Mouse (Mus musculus) embryo, embryonic 9.5 days (tissue): ENCODE data around the gene Rtbdn.

Source experiments
- DNase-seq: peaks from one replicate; pipeline ENCODE4 v3.0.0-alpha.2; 2017; ENCODE audit errors: extremely low spot score

Gene Rtbdn

DNA sequence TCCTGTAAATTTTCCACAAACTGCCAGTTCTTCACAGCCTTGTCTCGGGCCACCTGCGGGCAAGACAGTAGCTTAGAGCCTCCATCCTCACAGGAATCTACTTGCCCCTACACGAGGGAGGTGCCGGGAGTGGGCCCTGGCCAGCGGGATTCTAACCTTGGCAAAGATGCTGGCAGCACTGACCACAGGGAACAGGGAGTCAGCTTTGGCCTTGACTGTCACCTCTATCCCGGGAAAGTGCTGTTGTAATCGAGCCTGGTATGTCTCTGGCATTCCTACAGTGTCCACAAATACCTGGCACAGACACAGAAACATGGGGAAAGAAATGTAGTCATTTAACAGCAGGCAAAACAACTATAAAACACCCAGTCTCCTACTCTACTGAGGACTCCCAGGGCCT is 13.0 kb downstream of the Rtbdn start:
- no peak for DNase-seq

DNA sequence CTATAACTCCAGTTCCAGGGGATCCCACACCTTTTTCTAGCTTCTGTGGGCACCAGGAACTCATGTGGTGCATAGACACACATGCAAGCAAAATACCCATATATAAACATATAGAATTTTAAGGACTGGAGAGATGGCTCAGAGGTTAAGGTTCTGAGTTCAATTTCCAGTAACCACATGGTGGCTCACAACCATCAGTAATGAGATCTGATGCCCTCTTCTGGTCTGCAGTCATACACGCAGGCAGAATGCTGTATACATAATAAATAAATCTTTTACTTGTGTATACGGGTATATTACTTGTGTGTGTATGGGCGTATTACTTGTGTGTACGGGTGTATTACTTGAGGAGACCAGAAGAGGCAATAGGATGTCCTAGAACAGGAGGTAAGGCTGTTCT is 17.2 kb downstream of the Rtbdn start:
- no peak for DNase-seq

DNA sequence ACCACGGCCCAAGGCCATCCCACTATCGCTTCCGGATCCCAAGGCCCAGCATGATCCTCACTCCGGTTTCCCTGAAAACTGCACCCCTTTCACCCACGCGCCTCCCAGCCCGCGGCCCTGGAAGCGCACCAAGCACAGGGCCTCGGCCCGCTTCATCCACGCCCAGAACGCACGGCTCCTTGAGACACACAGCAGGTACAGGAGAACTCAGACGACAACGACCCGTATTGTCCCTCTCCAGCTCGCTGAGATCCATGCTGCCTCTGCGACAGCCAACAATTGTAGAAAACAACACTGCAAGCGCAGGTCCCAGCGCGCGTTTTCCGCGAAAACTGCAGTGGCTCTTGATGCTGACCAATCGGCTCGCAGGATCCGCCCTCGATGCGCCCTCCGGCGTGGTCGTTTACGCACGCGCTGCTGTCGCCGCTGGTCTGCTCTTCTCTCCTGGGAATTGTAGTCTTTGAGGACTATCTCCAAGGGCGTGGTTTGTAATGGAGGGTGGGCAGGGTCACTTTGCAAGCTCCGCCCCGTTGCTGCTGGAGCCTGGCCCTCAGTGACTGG is 19.0 kb downstream of the Rtbdn start:
- peak; percentile 94 for DNase-seq

DNA sequence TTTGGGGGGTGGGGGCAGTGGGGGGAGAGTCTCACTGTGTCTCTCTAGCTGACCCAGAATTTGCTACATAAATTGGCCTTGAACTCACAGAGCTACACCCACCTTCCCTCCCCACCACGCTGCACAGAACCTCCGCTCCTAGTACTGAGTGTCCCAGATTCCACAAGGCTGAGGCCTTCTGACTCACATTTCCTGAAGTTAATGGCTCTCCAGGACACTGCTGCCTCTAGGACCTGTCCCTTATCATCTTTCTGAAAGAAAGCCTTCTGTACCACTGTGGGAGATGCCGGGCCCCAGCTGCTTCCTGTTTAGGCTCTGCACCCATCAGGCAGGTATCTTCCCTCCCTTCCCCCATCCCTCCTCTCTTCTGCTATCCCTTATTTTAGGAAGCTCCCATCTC is 19.8 kb downstream of the Rtbdn start:
- DNase-seq = no peak

DNA sequence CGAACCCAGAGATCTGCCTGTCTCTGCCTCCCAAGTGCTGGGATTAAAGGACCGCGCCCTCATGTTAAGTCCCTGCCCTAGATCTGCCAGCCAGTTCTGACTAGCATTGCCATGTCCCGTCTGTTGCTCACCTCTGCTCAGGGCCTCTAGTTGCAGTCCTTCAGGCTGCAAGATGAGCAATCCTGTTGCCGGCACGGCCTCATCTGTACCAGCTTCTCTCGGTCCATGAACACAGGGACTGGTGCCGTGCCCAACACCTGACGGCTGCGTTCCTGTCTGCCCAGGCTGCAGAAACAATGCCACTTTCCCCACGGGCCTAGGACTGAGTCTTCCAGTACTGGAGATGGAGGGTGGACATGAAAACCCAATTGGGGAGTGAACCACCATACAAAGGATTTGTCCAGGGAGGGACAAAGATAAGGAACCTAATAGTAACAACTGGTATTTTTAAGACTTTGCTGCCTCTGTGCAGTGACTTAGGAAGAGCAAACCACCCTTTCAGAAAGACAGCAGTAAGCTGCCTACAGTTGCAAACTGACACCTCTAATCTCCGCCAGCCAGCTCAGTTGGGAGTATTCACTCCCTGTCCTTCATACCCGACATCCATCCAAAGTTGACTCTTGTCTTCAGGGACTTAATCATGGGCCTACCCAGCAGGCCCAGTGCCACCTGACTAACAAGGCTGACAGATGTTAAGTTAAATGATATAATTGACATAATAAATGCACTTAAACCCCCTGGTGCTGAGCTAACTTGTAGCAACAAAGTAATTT is 20.9 kb downstream of the Rtbdn start:
- DNase-seq = no peak

DNA sequence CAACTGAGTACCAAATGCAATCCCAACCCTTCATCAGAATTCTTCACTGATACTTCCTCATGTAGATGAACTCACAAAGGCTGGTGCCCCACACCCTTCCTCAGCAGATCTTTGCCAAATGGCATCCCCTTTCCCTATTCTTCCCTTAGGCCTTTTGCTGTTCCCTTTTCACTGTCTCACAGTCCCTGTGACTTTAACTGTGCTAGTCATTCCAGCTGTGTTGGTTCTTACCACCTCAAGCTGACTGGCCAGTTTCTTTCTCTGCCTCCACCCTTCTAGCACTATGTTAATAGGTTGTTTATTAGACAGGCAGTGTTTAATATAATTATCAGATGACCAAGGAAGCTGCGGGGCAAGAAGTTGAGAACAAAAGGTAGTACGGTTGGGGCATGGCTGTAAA is 21.9 kb downstream of the Rtbdn start:
- DNase-seq = no peak

DNA sequence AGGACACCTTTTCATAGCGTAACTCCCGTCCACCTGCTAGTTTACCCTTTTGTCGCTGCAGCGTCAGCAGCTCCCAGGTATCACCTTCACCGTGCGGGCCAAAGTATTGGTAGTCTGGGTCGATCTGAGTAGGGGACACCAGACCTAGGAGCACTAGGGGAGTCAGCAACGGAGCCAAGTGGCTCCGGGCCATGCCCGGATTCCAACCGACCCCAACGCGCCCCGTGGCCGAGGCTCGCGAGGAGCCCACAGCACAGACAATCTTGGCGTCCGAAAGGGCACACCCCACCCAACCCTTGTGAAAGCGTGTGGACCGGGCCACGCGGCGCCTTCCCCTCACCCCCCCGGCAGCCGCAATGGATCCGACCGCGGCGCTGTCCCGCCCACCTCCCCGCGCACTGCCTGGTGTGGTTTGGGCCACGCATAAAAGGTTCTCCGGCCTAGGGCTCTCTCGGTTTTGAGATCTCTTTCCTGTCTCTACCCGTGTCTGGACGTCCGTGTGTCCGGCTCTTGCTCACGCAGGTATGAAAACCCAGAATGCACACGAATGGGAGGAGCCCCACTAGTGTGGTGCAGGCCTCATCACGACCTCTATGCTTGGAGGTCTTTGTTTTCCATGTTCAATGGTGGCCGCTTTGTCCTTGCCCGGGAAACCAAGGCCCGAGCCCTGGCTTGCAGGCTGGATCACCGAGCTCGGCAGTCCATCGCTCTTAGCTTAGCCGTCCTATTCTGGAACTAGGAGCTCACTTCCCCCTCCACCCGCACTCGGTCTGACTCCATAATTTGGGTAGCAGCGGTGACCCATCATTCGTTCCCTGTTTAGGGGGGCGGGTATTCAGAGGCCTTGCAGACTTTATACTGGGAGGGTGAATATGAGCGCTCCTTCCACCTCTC is 22.7 kb downstream of the Rtbdn start, which contains the start of the genes Gm49661, Prdx2 and Rnaseh2a:
Gene Gm49661, minus strand, starts transcription at position 193 of the 894 bp plus-strand sequence.
Gene Prdx2, plus strand, starts transcription at position 347 of the 894 bp plus-strand sequence.
Gene Rnaseh2a, minus strand, starts transcription at position 527 of the 894 bp plus-strand sequence.
- DNase-seq = peak; percentile 90

DNA sequence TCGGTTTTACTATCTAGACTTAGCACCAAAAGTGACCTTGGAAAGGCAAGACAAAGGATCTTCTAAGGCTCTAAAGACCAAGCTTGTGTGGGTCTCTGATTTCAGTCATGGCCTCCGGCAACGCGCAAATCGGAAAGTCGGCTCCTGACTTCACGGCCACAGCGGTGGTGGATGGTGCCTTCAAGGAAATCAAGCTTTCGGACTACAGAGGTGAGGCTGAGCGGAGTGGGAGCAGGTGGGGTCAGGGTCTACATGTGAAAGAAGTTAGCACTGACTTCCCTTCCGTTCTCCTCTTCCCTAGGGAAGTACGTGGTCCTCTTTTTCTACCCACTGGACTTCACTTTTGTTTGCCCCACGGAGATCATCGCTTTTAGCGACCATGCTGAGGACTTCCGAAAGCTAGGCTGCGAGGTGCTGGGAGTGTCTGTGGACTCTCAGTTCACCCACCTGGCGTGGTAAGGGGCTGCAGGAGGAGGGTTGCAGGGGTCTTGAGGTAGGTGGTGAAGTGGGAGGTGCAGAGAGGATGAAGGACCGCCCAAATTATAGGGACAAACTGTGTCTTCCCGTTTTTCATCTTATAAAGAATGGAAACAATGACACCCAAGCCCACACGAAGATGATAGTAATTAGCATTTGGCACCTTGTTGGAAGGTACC is 23.5 kb downstream of the Rtbdn start:
- DNase-seq = no peak

DNA sequence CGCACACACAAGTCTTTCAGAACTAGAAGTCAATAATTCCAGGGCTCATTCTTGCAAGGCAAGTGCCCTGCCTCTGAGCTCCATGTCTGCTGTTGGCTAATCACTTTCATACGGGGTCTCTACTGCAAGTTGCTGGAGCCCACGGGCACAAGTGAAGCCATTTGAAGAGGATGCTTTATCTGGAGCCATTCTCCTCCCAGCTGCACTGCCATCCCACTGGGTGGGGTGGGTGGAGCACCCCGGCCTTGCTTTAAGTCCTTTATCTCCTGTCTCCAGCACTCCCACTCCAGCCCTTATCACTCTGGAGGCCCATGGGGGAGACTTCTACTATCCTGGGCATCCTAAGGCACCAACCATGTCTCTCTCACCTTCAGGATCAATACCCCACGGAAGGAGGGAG is 24.1 kb downstream of the Rtbdn start:
- DNase-seq = no peak

DNA sequence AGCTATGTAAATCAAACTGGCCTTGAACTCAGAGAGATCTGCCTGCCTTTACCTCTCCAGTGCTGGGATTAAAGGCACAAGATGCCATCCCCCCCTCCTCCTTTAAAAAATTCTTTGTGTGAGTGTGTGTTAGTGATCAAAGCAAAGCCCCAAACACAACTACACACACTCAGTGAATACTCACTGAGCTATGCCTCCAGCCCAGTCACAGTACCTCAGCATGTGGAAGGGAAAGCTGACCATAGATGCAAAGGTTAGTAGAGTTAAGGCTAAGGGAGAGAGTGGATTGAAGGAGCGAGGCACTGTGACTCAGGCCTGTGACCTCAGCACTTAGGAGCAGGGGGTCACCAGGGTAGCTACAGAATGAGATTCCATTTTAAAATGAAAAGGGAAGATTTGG is 26.3 kb downstream of the Rtbdn start:
- no peak for DNase-seq

DNA sequence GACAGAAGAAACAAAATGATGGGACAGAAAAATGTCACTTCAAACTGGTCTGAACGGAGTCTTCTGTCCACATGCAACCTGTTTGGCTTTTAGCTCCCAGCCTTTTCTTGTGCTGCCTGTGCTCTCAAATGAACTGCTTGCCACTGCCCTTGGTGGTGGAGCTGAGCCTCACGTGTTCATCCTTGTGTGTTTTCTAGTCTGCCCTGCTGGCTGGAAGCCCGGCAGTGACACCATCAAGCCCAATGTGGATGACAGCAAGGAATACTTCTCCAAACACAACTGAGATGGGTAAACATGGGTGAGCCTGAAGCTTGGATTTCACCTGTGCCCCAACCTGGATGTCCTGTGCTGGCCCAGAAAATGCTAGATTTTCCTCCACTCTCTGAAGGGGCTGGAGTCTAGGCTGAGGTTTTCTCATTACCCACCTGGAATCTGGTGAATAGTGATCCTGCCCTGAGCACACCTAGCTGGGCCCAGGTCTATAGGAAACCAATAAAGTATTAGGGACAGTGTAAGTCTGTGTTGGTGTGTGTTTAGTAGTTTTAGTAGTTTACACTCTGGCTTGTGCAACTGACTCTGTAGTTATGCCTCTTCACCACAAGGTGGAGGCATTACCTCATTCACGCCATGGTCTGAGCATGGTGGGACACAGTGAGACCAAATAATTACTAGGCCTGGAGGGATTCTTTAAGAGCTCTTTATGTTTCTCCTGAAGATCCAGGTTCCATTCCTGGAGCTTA is 27.2 kb downstream of the Rtbdn start:
- peak; percentile 60 for DNase-seq

DNA sequence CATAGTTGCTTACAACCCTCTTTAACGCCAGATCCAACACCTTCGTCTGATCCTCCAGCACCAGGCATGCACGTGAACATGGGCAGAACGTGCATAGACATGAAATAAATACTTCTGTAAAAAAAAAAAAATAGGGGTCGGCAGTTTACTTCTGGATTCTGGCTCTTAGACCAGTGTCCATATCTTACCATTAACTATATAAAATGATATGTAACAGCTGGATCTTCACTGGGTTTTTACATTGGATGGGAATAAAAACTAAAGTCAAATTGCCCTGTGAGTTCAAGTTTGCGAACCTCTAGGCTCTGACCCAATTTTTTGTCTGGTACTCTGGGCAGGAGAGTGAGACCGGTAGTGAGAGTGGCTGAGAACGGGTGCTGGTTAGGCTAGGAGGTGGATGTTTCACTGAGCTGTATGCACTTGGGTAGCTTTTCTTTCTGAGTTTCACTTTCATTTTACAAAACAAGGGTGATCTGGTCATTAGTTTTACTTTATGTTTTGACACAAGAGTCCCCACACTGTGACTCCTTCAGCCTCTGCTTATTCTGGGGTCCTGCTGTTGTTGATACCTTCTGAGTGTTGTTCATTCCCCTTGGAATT is 27.9 kb downstream of the Rtbdn start:
- DNase-seq = no peak

DNA sequence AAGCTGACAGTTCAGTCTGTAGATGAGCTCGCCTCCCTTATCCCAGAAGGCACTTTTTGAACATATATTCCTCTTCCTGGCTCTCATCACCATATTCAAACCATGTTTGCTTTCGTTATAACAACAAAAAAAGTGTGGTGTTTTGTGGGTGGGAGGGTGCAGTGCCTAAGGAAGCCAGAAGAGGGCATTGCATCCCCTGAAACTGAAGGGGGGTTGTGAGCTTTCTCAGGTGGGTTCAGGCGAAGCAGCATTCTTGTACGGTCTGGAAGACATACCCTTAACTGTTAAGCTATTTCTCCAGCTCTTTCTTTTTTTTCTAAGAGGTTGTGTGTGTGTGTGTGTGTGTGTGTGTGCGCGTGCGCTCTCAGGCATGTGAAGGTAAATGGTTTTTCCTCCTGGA is 28.6 kb downstream of the Rtbdn start:
- DNase-seq = peak; percentile 66

DNA sequence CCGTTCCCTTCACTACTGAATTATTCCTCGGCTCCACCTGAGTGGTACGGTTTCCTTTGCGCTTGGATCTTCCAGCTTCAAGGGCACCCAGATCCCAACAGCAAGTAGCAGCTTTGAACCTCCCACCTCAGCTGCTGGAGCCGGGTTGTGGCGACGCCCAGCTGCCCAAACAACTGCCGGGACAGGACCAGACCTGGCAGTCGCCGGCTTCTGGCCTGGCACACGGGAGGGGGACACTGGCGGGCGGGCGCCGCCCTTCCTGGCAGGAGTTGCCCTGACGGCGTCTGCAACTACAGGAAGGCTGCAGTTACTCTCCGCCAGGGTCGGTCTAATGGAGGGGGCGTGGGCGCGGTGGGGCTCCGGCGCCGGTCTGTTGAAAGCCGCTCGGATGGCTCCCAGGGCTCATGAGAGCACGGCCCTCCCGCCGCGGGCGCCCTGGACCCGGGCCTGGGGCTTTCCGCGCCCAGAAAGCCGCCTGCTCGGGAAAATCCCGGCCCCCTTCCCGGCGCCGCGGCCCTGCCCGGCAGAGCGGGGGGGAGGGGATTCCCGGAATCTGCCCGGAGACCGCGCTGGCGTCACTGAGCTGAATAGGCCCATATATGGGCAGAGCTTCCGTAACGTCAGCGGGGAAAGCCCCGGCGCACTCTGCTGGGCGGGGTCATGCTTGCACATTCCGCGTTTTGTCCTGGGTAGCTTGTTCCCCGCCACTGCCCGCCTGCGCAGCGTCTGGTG is 29.4 kb downstream of the Rtbdn start:
- DNase-seq = peak; percentile 96

DNA sequence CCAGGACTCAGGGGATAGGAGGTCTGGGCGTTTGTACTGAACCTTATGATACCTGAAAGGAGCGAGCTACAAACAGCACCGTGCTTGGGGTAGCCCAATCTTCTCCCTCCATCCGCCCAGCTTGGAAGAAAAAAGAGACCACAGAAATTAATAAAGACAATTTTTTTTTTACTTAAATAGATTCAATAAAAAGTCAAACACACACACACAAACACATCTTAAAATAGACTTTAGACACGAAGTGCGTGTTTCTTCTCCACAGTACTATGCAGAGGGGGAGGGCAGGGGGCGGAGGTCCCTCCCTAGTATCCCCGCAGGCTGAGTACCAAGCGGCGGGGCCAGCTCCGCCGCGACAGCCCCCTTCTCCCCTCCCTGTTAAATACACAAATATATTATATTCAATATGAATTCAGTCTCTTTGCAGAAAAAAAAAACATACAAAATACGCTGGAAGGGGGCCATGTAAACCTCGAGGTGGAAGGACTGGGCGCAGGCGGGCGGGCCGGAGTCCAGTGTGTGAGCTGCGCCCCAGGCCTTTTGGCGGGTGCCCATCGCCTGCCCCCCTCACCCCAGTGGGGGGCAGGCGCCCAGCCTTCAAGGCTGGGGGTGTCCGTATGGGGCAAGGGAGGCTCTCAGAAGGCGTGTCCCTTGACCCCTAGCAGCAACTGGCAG is 30.1 kb downstream of the Rtbdn start:
- no peak for DNase-seq

DNA sequence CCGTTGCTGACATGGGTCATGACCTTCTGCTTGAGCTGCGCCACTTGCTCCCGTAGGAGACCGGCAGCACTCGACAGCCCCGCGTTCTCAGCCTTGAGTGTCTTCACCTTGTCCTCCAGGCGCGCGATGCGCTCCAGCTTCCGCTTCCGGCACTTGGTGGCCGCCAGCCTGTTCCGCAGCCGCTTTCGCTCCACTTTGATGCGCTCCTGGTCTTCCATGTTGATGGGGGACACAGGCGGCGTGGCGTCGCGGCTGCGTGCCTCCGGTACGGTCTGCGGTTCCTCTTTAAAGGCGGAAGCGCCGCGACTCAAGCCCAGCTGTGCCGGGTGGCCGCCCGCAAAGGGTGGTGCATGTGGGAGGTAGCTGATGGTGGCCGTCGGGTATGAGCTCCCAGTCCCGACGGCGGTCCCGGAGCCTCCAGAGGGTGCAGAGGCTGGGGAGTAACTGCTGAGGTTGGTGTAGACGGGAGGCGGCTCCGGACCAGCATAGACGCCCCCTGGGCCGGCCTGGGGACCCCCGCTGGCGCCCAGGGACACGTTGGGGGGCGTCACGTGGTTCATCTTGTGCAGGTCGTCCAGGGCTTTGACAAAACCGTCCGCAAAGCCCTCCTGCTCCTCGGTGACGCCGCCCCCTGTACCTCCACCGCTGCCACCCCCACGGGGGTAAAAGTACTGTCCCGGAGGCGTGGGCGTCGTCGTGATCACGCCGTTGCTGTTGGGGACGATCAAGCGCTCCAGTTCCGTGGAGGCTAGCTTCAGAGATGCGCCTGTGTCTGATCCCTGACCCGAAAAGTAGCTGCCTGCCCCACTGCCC is 30.9 kb downstream of the Rtbdn start:
- peak; percentile 65 for DNase-seq

DNA sequence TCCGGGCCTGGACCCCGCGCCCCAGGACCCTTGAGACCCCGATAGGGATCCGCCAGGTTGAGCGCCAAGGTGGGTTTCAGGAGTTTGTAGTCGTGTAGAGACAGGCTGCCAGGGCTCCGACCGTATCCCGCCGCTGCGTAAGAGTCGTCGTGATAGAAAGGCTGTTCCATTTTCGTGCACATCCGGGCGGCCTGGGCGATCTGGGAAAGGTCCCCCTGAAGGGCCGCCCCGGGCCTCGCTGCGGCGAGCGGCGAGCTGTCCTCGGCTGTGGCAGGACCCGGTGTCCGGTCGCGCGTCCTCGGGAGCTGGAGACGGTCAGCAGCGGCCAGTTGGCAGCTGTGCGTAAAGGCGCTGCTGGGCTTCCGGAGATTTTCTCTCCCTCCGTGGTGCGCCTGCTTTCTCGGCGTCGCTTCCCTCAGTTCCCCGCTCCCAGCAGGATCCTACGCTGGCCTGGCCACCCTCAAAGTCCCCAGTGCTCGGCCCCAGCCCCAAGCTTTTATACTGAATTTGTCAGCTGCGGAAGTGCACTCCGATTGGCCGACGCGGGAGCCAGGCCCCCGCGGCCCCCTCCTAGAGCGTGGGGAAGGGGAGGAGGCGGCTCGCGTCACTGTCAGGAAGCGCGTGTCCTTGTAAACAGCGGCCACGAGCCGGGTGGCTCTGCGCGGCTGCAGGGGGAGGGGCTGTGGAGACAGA is 31.6 kb downstream of the Rtbdn start, which contains the start of gene Junb:
Gene Junb, minus strand, starts transcription at position 471 of the 693 bp plus-strand sequence.
- DNase-seq = peak; percentile 86
